Comparison of ENCODE assay signal across 9 mouse cellular contexts in the genomic region with DNA sequence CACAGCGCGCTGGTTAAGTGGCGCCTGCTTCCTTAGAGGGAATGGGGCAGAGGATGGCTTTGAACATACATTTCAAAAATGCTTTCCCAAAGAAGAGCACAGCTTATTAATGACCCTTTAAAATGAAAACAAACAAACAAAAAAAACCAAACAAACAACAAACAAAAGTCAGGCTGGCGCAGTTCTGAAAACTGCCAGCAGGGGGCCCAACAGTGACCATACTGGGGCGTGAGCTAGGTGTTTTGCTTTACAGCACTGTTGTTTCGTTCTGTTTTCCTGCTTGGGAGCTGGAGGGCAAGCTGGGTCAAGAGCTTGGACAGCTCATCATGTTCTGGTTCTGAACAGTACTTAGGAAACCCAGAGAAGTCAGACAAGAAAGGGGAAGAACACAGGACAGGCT.
A peak's percentile ranks its signal among the peaks of the same experiment; 100 is the strongest.
DNase-seq lines count a peak whose midpoint lies in the region; ATAC-seq and TF ChIP-seq lines count a peak whose summit lies in the region.
"Had no signal": no experiment of that assay in that cellular context is flagged by ENCODE, and none has a peak within 500 bp of the region (broad histone marks: within the 10 kb centered on the region; RNA-seq: fewer than 3 reads in every experiment).

No protein-coding gene starts in this region.

- intact Hi-C loops in left cerebral cortex, postnatal 10 days (cut with DNase I), result loop anchor here (10.0 kb wide), 2 partner anchors 441 to 501 kb away; partner anchors contain the start of gene Lrrc49

- no peak for DNase-seq in hindbrain, postnatal 0 days (ENCODE audit: low spot score)
- no peak for DNase-seq in spleen, adult 2 months (ENCODE audit: low read depth in 1 of 2, low spot score in 2 of 2)
- DNase-seq in spleen, postnatal 14 days (ENCODE audit: low spot score in 2 of 2), result no peak
- DNase-seq in stomach, postnatal 0 days (ENCODE audit: low spot score), result no peak
- DNase-seq in left cerebral cortex, postnatal 10 days (ENCODE audit: extremely low spot score in 1 of 2, low spot score in 2 of 2), result no peak
- no peak for DNase-seq in layer of hippocampus, adult 9-11 months

- no peak overlapping the region for H3K9ac ChIP-seq in hindbrain, postnatal 0 days (replicated peaks; ENCODE audit: low read length)
- H3K9ac ChIP-seq in hindbrain, embryonic 16.5 days (ENCODE audit: low read depth, low read length), result no peak overlapping the region
- no peak overlapping the region for H3K9ac ChIP-seq in stomach, postnatal 0 days (ENCODE audit: low read length)
- H3K9ac ChIP-seq: liver, embryonic 15.5 days had no signal

- peak; percentile 83 for TF ChIP-seq CTCF in hindbrain, postnatal 0 days (IDR thresholded peaks at IDR 0.05; ENCODE audit: low read depth)
- peak; percentile 46; the same call in 1 of the 2 replicates for TF ChIP-seq CTCF in spleen, adult 2 months (IDR thresholded peaks at IDR 0.05; ENCODE audit: extremely low read depth, insufficient read depth, insufficient read length, insufficient replicate concordance)
- TF ChIP-seq CTCF in bone marrow, adult 2 months (IDR thresholded peaks at IDR 0.05; ENCODE audit: control insufficient read depth, insufficient read depth, low read length), result peak; percentile 57
- TF ChIP-seq CTCF in stomach, postnatal 0 days (IDR thresholded peaks at IDR 0.05; ENCODE audit: low read depth), result peak; percentile 83

- H3K4me1 ChIP-seq in hindbrain, postnatal 0 days (ENCODE audit: insufficient read depth, low read length), result no peaks in the 10 kb centered on the region
- no peaks in the 10 kb centered on the region for H3K4me1 ChIP-seq in hindbrain, embryonic 16.5 days (ENCODE audit: control insufficient read depth, insufficient read depth, low read depth, low read length)
- no peaks in the 10 kb centered on the region for H3K4me1 ChIP-seq in spleen, adult 2 months (ENCODE audit: control insufficient read depth, insufficient read depth, insufficient read length)
- H3K4me1 ChIP-seq in bone marrow, adult 2 months (ENCODE audit: control insufficient read depth, insufficient read depth, low read length), result no peaks in the 10 kb centered on the region
- no peaks in the 10 kb centered on the region for H3K4me1 ChIP-seq in stomach, postnatal 0 days (replicated peaks; ENCODE audit: control insufficient read depth, insufficient read depth)
- H3K4me1 ChIP-seq: liver, embryonic 15.5 days had no signal

- TF ChIP-seq POLR2A in spleen, adult 2 months (IDR thresholded peaks at IDR 0.05; ENCODE audit: low read depth, low read length), result no peak
- TF ChIP-seq POLR2A in bone marrow, adult 2 months (IDR thresholded peaks at IDR 0.05; ENCODE audit: borderline replicate concordance, control insufficient read depth, low read depth, low read length), result no peak

- WGBS in hindbrain, postnatal 0 days, result 60% methylated on average over 6 of the region's 6 CpGs
- WGBS in hindbrain, embryonic 16.5 days, result 62% methylated on average over 6 of the region's 6 CpGs
- 60% methylated on average over 6 of the region's 6 CpGs for WGBS in spleen, adult 2 months
- 58% methylated on average over 6 of the region's 6 CpGs for whole genome bisulfite sequencing in bone marrow, adult 2 months
- WGBS in stomach, postnatal 0 days, result 70% methylated on average over 6 of the region's 6 CpGs

- H3K4me3 ChIP-seq in hindbrain, postnatal 0 days (ENCODE audit: low read length), result no peak overlapping the region
- no peak overlapping the region for H3K4me3 ChIP-seq in hindbrain, embryonic 16.5 days (ENCODE audit: low read length)
- H3K4me3 ChIP-seq in spleen, adult 2 months (ENCODE audit: extremely low read depth, insufficient read depth, insufficient read length), result no peak overlapping the region
- no peak overlapping the region for H3K4me3 ChIP-seq in bone marrow, adult 2 months (replicated peaks; ENCODE audit: control insufficient read depth, low read depth, low read length)
- no peak overlapping the region for H3K4me3 ChIP-seq in stomach, postnatal 0 days (ENCODE audit: low read depth, low read length)
- H3K4me3 ChIP-seq: liver, embryonic 15.5 days had no signal

- H3K27me3 ChIP-seq in hindbrain, postnatal 0 days (ENCODE audit: insufficient read depth, low read length), result no peaks in the 10 kb centered on the region
- H3K27me3 ChIP-seq in hindbrain, embryonic 16.5 days (replicated peaks; ENCODE audit: control insufficient read depth, insufficient read depth, low read length), result no peaks in the 10 kb centered on the region
- H3K27me3 ChIP-seq in spleen, adult 2 months (ENCODE audit: control insufficient read depth, insufficient read depth, low read length), result no peaks in the 10 kb centered on the region
- H3K27me3 ChIP-seq in stomach, postnatal 0 days (ENCODE audit: control insufficient read depth, insufficient read depth, low read length), result no peaks in the 10 kb centered on the region
- H3K27me3 ChIP-seq: liver, embryonic 15.5 days had no signal

- H3K27ac ChIP-seq in hindbrain, postnatal 0 days, result no peak overlapping the region
- H3K27ac ChIP-seq in hindbrain, embryonic 16.5 days (ENCODE audit: low read depth, low read length), result no peak overlapping the region
- H3K27ac ChIP-seq in spleen, adult 2 months (ENCODE audit: insufficient read depth, low read length), result no peak overlapping the region
- H3K27ac ChIP-seq in bone marrow, adult 2 months (ENCODE audit: control insufficient read depth, insufficient read depth, low read depth, low read length, poor library complexity), result no peak overlapping the region
- H3K27ac ChIP-seq in stomach, postnatal 0 days (replicated peaks), result no peak overlapping the region
- H3K27ac ChIP-seq: liver, embryonic 15.5 days had no signal

- no peak for ATAC-seq in hindbrain, postnatal 0 days
- ATAC-seq in hindbrain, embryonic 16.5 days, result no peak
- no peak for ATAC-seq in stomach, postnatal 0 days (ENCODE audit: low FRiP score, low TSS enrichment)

- no peak for TF ChIP-seq EP300 in stomach, postnatal 0 days (optimal IDR thresholded peaks at IDR 0.05)

- H3K36me3 ChIP-seq in hindbrain, postnatal 0 days (ENCODE audit: insufficient read depth, low read length), result no peaks in the 10 kb centered on the region
- H3K36me3 ChIP-seq in hindbrain, embryonic 16.5 days (ENCODE audit: control insufficient read depth, insufficient read depth, low read length), result no peaks in the 10 kb centered on the region
- H3K36me3 ChIP-seq in spleen, adult 2 months (ENCODE audit: control insufficient read depth, insufficient read depth, low read length), result no peaks in the 10 kb centered on the region
- no peaks in the 10 kb centered on the region for H3K36me3 ChIP-seq in stomach, postnatal 0 days (ENCODE audit: control insufficient read depth, insufficient read depth, low read length)
- H3K36me3 ChIP-seq: liver, embryonic 15.5 days had no signal

- H3K4me2 ChIP-seq in hindbrain, postnatal 0 days (ENCODE audit: low read depth, low read length), result no peak overlapping the region
- H3K4me2 ChIP-seq in hindbrain, embryonic 16.5 days (ENCODE audit: low read length), result no peak overlapping the region
- no peak overlapping the region for H3K4me2 ChIP-seq in stomach, postnatal 0 days (replicated peaks; ENCODE audit: low read depth)
- H3K4me2 ChIP-seq: liver, embryonic 15.5 days had no signal

- H3K9me3 ChIP-seq in hindbrain, postnatal 0 days (ENCODE audit: low read length), result no peaks in the 10 kb centered on the region
- no peaks in the 10 kb centered on the region for H3K9me3 ChIP-seq in hindbrain, embryonic 16.5 days (ENCODE audit: control insufficient read depth, low read length)
- H3K9me3 ChIP-seq in stomach, postnatal 0 days (ENCODE audit: control insufficient read depth, low read length), result no peaks in the 10 kb centered on the region
- H3K9me3 ChIP-seq: liver, embryonic 15.5 days had no signal
